Mouse (Mus musculus) heart, embryonic 12.5 days (tissue): Measurements from ENCODE around the gene Zfp746. TPM values are rescaled to one million over a fixed set of nuclear protein-coding genes. Genes with fewer than 3 reads are reported as not detected.
A peak's percentile ranks its signal among the peaks of the same experiment; 100 is the strongest.
"Not testable (repeated sequence)": the region's sequence is repeated elsewhere in the genome, so short reads cannot be mapped to it uniquely, and the experiment has no call there.

Source experiments
- ATAC-seq: fragments of 200-750 bp; cut with Nextera tagmentation; 2 replicates; pipeline ENCODE4 v1.8.0; 2017; ENCODE audit warnings: moderate TSS enrichment, moderate library complexity; ENCODE audit not compliant: insufficient number of reproducible peaks, low FRiP score
- H3K27ac ChIP-seq: fragments of 300-500 bp; sonication (generic); 2 replicates; pipeline ENCODE4 v1.5.1; 2016; ENCODE audit warnings: mild to moderate bottlenecking, moderate library complexity; ENCODE audit not compliant: poor library complexity, severe bottlenecking
- H3K27me3 ChIP-seq: fragments of 300-500 bp; sonication (generic); replicated peaks from 2 replicates; pipeline ENCODE4 v1.6.1; 2016; ENCODE audit warnings: mild to moderate bottlenecking, moderate library complexity
- H3K36me3 ChIP-seq: fragments of 300-500 bp; sonication (generic); 2 replicates; pipeline ENCODE4 v1.6.1; 2016; ENCODE audit warnings: mild to moderate bottlenecking, moderate library complexity
- H3K4me1 ChIP-seq: fragments of 300-500 bp; sonication (generic); replicated peaks from 2 replicates; pipeline ENCODE4 v1.6.1; 2016; ENCODE audit warnings: mild to moderate bottlenecking
- H3K4me2 ChIP-seq: fragments of 300-500 bp; sonication (generic); 2 replicates; pipeline ENCODE4 v1.6.1; 2016; ENCODE audit warnings: mild to moderate bottlenecking, moderate library complexity
- H3K4me3 ChIP-seq: fragments of 300-500 bp; sonication (generic); 2 replicates; pipeline ENCODE4 v1.5.1; 2016; ENCODE audit warnings: mild to moderate bottlenecking
- H3K9ac ChIP-seq: fragments of 300-500 bp; sonication (generic); 2 replicates; pipeline ENCODE4 v1.6.1; 2016; ENCODE audit warnings: mild to moderate bottlenecking, moderate library complexity
- H3K9me3 ChIP-seq: fragments of 300-500 bp; sonication (generic); replicated peaks from 2 replicates; pipeline ENCODE4 v1.6.1; 2016; ENCODE audit warnings: mild to moderate bottlenecking, moderate library complexity
- WGBS: fragments of 180-500 bp; shearing (Covaris S2); methylation state at CpG from one replicate; pipeline ENCODE4 v1.1.7; 2016; 5-methylcytosine and 5-hydroxymethylcytosine counted together
- polyA plus RNA-seq: library from polyadenylated mRNA; unstranded; fragments of >200 nt; fragmentation: Nextera tagmentation; extraction: Ambion mirVana; gene quantifications from 2 replicates; pipeline ENCODE4 v1.2.1, GENCODE M21; 2016

Gene Zfp746
- polyA plus RNA-seq: 12.8 and 15.3 TPM in 2 replicates

DNA sequence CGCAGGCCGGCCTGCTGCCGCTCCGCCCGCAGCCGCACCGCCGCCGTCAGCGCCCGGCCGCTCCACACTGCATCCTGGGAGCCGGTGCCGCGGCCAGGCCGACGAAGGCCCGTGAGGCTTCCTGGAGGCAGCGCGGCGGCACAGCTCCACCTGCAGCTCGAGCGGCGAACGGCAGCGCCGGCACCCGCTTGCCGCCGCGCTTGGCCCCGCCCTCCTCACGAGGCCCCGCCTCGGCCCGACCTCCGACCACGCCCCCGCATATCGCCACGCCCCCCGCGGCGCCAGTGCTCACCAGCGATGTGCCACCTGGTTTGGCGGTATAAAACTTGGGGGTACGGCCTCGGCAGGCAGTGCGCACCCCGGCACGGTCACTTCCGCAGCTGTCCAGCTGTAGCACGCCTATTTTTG lies at the start of gene Zfp746:
Gene Zfp746, minus strand, starts transcription at position 123 of the 408 bp plus-strand sequence.
- Histone ChIP-seq H3K27ac (peak within 1 kb of the TSS; percentile 72), H3K27me3 (0 out of 2 replicates have a peak, but pooled peaks cover 3% of the 10 kb centered on the region), H3K4me3 (peak within 1 kb of the TSS; percentile 82), H3K4me1 (peaks cover 9% of the 10 kb centered on the region), H3K9me3 (no peaks in the 10 kb centered on the region), H3K4me2 (peak within 1 kb of the TSS; percentile 76), H3K9ac (peak within 1 kb of the TSS; percentile 93), H3K36me3 (peaks cover 21% of the 10 kb centered on the region)
- under 1% methylated on average over 53 of the region's 53 CpGs for WGBS
- peak; percentile 90 for ATAC-seq

DNA sequence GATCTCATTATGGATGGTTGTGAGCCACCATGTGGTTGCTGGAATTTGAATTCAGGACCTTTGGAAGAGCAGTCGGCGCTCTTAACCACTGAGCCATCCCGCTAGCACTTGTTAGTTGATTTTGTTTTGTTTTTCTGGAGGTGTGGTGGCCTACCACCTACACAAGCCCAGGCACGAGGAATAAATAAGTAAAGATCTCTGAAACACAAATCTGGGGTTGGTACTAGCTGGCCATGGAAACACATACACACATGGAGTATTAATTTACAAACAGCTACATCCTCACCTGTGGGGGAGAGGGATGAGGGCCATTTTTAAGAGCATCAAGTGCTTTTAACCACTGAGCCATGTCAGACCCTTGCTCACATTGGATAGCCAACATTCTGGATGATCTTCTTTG lies 34.7 kb upstream of the Zfp746 start:
- H3K36me3 ChIP-seq, H3K4me3 ChIP-seq, H3K9me3 ChIP-seq, H3K27ac ChIP-seq, H3K4me1 ChIP-seq, H3K27me3 ChIP-seq, H3K4me2 ChIP-seq, H3K9ac ChIP-seq: not testable (repeated sequence)
- peak; percentile 90 for ATAC-seq
- WGBS: 77% methylated on average over 4 of the region's 4 CpGs

DNA sequence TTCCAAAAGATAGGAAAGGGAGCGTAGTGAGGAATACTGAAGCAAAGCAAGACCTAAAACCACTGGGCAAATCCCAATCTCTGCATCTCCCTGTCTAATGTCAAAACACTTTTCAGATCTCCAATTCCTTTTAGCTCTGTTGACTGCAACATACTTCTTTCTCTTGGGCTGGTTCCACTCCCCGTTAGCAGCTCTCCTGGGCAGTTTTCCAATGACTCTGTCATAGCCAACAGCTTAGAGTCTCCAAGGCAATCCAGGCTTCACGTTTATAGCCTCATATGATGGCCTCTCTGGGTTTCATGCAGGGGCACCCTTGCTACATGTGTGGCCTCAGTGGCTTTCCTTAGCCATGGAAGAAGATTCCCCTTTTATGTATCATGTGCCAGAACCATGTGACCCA lies 29.6 kb upstream of the Zfp746 start:
- Histone ChIP-seq H3K36me3 (no peaks in the 10 kb centered on the region), H3K27ac (no peak overlapping the region), H3K9me3 (0 out of 2 replicates have a peak, but pooled peaks cover 2% of the 10 kb centered on the region), H3K4me1 (no peaks in the 10 kb centered on the region), H3K4me2 (no peak overlapping the region), H3K27me3 (no peaks in the 10 kb centered on the region), H3K9ac (no peak overlapping the region), H3K4me3 (no peak overlapping the region)
- 60% methylated on average over 3 of the region's 3 CpGs for WGBS
- no peak for ATAC-seq

DNA sequence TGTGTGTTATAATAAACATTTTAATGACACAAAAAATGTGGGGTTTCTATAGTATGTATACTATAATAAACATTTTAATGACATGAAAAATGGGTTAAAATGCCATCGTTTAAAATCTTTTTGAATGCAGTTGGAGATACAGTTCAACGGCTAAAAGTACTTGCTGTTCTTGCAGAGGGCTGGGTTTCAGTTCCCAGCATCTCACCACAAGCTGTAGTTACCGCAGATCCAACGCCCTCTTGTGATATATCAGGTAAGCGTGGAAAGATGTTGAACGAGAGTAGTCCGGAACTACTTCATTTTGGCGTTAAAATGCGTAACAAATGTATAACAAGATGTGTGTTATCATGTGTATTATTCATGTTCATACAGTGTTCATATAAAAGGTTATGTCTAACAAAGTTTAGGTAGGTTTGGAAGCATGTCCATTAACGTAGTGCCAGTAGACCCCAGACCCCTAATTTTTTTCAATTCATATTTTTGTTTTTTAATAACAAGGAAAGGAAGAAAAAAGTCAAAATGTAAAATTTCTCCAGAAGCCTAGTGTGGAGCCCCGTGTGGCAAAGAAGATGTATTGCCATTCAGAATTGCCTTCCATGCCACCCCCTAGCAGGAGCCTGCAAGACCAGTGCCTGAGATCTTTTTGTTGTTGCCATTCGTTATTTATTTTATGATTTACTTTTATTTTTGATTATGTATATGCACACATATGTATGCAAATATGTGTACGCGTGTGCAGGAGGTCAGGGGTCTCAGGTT lies 743 bp upstream of the Zfp746 start:
- Histone ChIP-seq H3K36me3 (peaks cover 14% of the 10 kb centered on the region), H3K4me1 (peaks cover 9% of the 10 kb centered on the region), H3K9ac (no peak overlapping the region), H3K9me3 (no peaks in the 10 kb centered on the region), H3K4me2 (peak overlapping the region; percentile 76), H3K4me3 (peak overlapping the region; percentile 82), H3K27me3 (peaks cover 3% of the 10 kb centered on the region; the same call in 1 of the 2 replicates), H3K27ac (no peak overlapping the region)
- ATAC-seq: no peak
- 36% methylated on average over 14 of the region's 14 CpGs for WGBS

DNA sequence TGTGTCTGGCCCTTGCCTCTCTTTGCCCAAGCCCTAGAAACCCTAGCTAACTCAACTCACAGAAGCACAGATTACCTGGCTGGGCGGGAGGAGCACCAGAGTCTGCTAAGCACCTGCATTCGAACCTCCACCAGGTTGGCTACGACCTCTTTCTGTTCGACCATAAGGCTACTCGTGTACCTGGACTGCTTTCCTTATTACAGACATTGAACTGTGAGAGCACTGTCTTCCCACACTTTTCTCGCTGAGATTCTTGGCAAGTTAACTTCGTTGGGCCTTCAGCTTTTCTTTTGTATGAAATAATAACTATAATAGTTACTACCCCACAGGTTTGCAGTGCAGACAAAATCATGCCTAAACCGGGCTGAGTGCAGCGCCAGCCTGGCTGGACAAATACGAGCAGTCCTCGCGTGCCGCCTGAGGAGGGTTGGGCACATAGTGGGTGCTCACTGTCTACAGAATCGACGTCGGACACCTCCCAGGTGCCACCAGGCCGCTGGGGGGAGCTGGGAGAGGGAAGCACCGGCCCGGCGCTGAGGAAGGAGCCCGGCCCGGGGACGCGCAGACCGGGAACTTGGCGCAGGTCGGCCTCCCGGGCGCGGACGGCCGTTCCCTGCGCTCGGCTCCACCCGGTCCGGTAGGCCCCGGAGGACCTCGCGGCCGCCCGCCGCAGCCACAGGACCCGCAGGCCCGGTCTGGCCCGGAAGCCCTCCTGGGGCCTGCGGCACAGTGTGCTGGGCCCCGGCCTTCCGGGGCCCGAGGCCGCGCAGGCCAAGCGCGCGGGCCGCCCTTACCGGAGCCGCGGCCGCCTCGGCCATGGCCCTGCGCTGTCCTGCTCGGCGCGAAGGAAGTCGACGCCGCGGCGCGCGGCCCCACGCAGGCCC lies 630 bp downstream of the Zfp746 start:
- Histone ChIP-seq H3K9ac (peak overlapping the region; percentile 93), H3K9me3 (no peaks in the 10 kb centered on the region), H3K27me3 (0 out of 2 replicates have a peak, but pooled peaks cover 3% of the 10 kb centered on the region), H3K4me3 (peak overlapping the region; percentile 82), H3K27ac (peak overlapping the region; percentile 72), H3K4me2 (peak overlapping the region; percentile 76), H3K4me1 (peaks cover 9% of the 10 kb centered on the region), H3K36me3 (peaks cover 28% of the 10 kb centered on the region)
- 4% methylated on average over 66 of the region's 72 CpGs for whole genome bisulfite sequencing
- peak; percentile 87 for ATAC-seq

DNA sequence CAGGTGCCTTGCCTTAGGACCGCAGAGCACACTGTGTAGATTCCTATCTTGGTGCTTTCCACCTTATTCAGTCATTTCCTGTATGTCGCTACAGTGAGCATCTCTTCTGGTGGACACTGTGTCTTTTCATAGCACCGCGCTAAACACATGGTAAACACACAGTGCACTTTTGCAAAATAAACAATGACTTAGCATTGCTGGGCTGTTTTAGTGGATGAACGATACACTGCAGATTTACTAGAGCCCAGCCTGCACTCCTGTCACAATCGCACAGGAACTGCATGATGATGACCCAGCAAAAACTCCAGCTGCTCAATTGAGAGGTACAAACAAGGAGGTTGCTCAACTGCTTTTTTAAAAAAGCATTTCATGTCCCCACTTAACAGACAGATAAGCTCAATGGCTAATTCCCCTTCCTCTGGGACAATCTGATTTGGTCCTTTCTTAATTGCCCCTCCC lies 2.6 kb downstream of the Zfp746 start:
- H3K36me3 ChIP-seq: peaks cover 47% of the 10 kb centered on the region
- ATAC-seq: no peak
- no peak overlapping the region for H3K9ac ChIP-seq
- no peak overlapping the region for H3K4me3 ChIP-seq
- WGBS: 90% methylated on average over 6 of the region's 6 CpGs
- no peak overlapping the region for H3K27ac ChIP-seq
- H3K9me3 ChIP-seq: no peaks in the 10 kb centered on the region
- peaks cover 9% of the 10 kb centered on the region for H3K4me1 ChIP-seq
- no peak overlapping the region for H3K4me2 ChIP-seq
- 0 out of 2 replicates have a peak, but pooled peaks cover 3% of the 10 kb centered on the region for H3K27me3 ChIP-seq

DNA sequence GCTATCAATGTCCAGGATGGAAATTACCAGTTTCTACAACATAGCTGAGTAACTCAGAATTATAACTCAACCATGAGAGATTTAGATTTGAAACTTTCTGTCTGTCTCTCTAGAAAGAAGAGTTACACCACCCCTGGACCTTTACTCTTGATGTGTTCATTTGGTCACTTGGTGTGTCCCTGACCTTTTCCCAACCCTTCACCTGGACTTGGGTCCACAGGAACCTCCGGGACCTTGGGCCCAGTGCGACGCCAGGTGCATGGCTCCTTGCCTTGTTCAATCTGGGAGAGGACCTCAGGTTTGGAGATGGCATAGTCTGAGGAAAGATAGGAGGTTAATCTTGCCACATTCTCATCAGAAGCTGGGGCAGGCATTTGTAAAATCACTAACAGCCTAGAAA lies 4.4 kb downstream of the Zfp746 start:
- peaks cover 63% of the 10 kb centered on the region for H3K36me3 ChIP-seq
- no peak for ATAC-seq
- 92% methylated on average over 3 of the region's 3 CpGs for WGBS

DNA sequence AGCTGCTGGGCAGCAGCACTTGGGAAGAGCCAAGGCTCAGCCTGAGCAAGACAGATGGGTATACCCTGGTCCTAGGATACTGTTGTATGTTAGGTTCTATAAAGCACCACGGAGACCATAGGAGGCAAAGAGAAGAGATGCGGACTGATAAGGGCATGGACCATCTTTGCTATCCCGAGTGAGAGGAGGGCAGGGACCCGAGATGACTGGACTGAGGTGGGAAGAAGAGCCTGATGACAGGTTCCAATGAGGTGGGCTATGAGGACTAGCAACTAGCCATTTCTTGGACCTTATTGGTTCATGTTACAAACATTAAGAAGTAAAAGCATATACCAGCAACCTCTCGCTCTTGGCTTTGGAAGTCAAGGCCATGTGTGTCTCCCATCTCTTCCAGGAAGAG lies 5.4 kb downstream of the Zfp746 start:
- ATAC-seq: no peak
- Histone ChIP-seq H3K27me3 (no peaks in the 10 kb centered on the region), H3K9me3 (no peaks in the 10 kb centered on the region), H3K36me3 (peaks cover 69% of the 10 kb centered on the region), H3K4me3 (no peak overlapping the region), H3K27ac (no peak overlapping the region), H3K4me2 (no peak overlapping the region), H3K9ac (no peak overlapping the region), H3K4me1 (peaks cover 9% of the 10 kb centered on the region)
- 92% methylated on average over 5 of the region's 5 CpGs for WGBS

More for the DNA sequence above, 4.4 kb downstream of the Zfp746 start:
- no peaks in the 10 kb centered on the region for H3K9me3 ChIP-seq
- H3K27ac ChIP-seq: no peak overlapping the region
- H3K9ac ChIP-seq: no peak overlapping the region
- no peak overlapping the region for H3K4me2 ChIP-seq
- no peaks in the 10 kb centered on the region for H3K27me3 ChIP-seq
- H3K4me3 ChIP-seq: no peak overlapping the region
- peaks cover 9% of the 10 kb centered on the region for H3K4me1 ChIP-seq

DNA sequence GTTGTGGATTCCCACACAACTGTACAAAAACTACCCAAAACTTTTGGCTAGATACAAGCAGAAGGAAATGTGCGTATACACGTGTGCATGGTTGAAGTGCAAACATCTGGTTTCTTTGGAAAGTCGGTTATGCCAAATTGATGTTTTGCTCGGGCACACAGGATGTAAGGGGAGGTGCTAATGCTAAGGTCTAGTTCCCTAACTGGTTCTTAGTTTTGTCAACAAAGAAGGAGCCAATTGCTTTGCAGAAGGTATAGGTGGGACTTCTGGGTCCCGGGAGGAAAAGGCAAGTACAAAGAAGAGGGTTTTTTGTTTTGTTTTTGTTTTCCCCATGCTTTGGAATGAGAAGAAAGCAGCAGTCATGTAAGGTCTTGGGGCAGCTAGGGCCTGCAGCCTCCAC lies 13.1 kb downstream of the Zfp746 start:
- Histone ChIP-seq H3K9me3 (no peaks in the 10 kb centered on the region), H3K4me3 (no peak overlapping the region), H3K4me1 (no peaks in the 10 kb centered on the region), H3K9ac (no peak overlapping the region), H3K36me3 (peaks cover 52% of the 10 kb centered on the region), H3K27ac (no peak overlapping the region), H3K4me2 (no peak overlapping the region), H3K27me3 (no peaks in the 10 kb centered on the region)
- 78% methylated on average over 5 of the region's 5 CpGs for WGBS
- ATAC-seq: no peak

DNA sequence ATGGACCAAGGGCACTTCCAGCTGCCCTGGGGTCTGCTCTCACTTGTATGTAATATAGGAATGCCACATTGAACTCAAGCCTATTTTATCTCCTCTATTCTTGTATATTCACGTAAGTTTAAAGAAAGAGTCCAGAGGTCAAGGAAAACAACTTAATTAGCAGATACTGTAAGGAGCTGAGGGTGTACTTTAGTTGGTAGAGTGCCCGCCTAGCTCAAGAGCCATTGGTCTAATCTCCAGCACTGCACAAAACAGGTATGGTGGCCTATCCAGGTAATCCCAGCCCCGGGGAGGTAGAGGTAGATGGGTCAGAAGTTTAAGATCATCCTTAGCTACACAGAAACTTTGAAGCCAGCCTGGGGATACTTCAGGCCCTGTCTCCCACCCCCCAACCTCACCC lies 18.9 kb downstream of the Zfp746 start:
- Histone ChIP-seq H3K4me2 (no peak overlapping the region), H3K4me1 (no peaks in the 10 kb centered on the region), H3K9me3 (no peaks in the 10 kb centered on the region), H3K27ac (no peak overlapping the region), H3K9ac (no peak overlapping the region), H3K4me3 (no peak overlapping the region), H3K36me3 (peaks cover 63% of the 10 kb centered on the region), H3K27me3 (no peaks in the 10 kb centered on the region)
- 92% methylated on average over 3 of the region's 3 CpGs for WGBS
- no peak for ATAC-seq

DNA sequence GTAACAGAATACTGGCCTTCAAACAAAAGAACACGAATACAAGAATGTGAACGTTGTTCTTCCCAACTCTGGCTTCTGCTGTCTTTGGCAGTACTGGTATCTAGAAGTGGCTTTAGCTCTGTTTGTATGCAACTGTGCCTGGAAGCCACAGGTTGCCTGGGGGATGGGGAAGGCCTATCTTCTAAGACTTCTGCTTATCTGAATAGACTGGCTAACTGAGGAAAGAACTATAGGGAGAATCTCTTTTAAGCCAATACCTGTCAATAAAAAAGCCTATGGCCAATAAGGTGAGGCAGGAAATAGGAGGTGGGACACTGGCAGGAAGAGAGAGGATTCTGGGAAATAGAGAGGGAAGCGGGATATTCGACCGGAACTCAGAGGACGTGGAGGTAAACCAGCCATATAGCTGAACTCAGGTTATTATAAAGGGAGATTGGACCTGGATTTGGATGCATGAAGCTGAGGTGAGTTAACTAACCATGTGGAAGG lies 20.8 kb downstream of the Zfp746 start:
- H3K9ac ChIP-seq: no peak overlapping the region
- WGBS: 81% methylated on average over 6 of the region's 6 CpGs
- no peak overlapping the region for H3K27ac ChIP-seq
- no peak overlapping the region for H3K4me2 ChIP-seq
- no peaks in the 10 kb centered on the region for H3K4me1 ChIP-seq
- H3K27me3 ChIP-seq: no peaks in the 10 kb centered on the region
- no peak overlapping the region for H3K4me3 ChIP-seq
- peaks cover 73% of the 10 kb centered on the region for H3K36me3 ChIP-seq
- H3K9me3 ChIP-seq: no peaks in the 10 kb centered on the region
- ATAC-seq: no peak
